Mouse (Mus musculus): Measurements from ENCODE around the gene Gm13275.
"Not testable (repeated sequence)": the region's sequence is repeated elsewhere in the genome, so short reads cannot be mapped to it uniquely, and the experiment has no call there.

GRCm38 (mm10) chr4:88759610-88760268 is 34.5 kb upstream of the Gm13275 start, which contains the start of gene Gm13283:
- TF ChIP-seq POLR2A, CTCF (IDR thresholded peaks at IDR 0.05; ENCODE audit: insufficient read depth, low read depth, low read length): not testable (repeated sequence)
